Mouse (Mus musculus) hindbrain, embryonic 14.5 days (tissue): Measurements from ENCODE around the gene Safb2. TPM values are rescaled to one million over a fixed set of nuclear protein-coding genes. Genes with fewer than 3 reads are reported as not detected.

Experiments
- ATAC-seq: fragments of 200-750 bp; cut with Nextera tagmentation; 2 replicates; pipeline ENCODE4 v1.8.0; 2017; ENCODE audit warnings: moderate number of reproducible peaks, mild to moderate bottlenecking, moderate TSS enrichment, moderate library complexity; ENCODE audit not compliant: low FRiP score
- DNase-seq: peaks from one replicate; pipeline ENCODE4 v3.0.0-alpha.2; 2015; ENCODE audit warnings: low spot score
- H3K27ac ChIP-seq: fragments of 300-500 bp; sonication (generic); 2 replicates; pipeline ENCODE4 v1.5.1; 2014; ENCODE audit warnings: mild to moderate bottlenecking, moderate library complexity
- H3K27me3 ChIP-seq: fragments of 300-500 bp; sonication (generic); 2 replicates; pipeline ENCODE4 v1.6.1; 2014; ENCODE audit warnings: mild to moderate bottlenecking, low read length, mixed read lengths; ENCODE audit not compliant: control insufficient read depth, insufficient read depth
- H3K36me3 ChIP-seq: fragments of 300-500 bp; sonication (generic); replicated peaks from 2 replicates; pipeline ENCODE4 v1.6.1; 2014; ENCODE audit not compliant: control insufficient read depth, insufficient read depth
- H3K4me1 ChIP-seq: fragments of 300-500 bp; sonication (generic); replicated peaks from 2 replicates; pipeline ENCODE4 v1.6.1; 2014; ENCODE audit warnings: antibody characterized with exemption, low read length, mixed read lengths; ENCODE audit not compliant: control insufficient read depth, insufficient read depth
- H3K4me2 ChIP-seq: fragments of 300-500 bp; sonication (generic); replicated peaks from 2 replicates; pipeline ENCODE4 v1.6.1; 2014; ENCODE audit warnings: mild to moderate bottlenecking, moderate library complexity
- H3K4me3 ChIP-seq: fragments of 300-500 bp; sonication (generic); replicated peaks from 2 replicates; pipeline ENCODE4 v1.5.1; 2014; ENCODE audit warnings: mild to moderate bottlenecking, low read length
- H3K9ac ChIP-seq: fragments of 300-500 bp; sonication (generic); 2 replicates; pipeline ENCODE4 v1.6.1; 2014
- H3K9me3 ChIP-seq: fragments of 300-500 bp; sonication (generic); 2 replicates; pipeline ENCODE4 v1.6.1; 2016; ENCODE audit warnings: low read length; ENCODE audit not compliant: control insufficient read depth
- WGBS: fragments of 180-500 bp; shearing (Covaris S2); extraction: QIAGEN DNeasy Blood & Tissue Kit; methylation state at CpG from one replicate; pipeline ENCODE4 v1.1.7; 2014; 5-methylcytosine and 5-hydroxymethylcytosine counted together
- polyA plus RNA-seq: library from polyadenylated mRNA; unstranded; fragments of >200 nt; fragmentation: Nextera tagmentation; extraction: Ambion mirVana; gene quantifications from 2 replicates; pipeline ENCODE4 v1.2.1, GENCODE M21; 2014

Safb2 gene
- polyA plus RNA-seq, 1 experiment from 2014 or later = 47.5 TPM

DNA sequence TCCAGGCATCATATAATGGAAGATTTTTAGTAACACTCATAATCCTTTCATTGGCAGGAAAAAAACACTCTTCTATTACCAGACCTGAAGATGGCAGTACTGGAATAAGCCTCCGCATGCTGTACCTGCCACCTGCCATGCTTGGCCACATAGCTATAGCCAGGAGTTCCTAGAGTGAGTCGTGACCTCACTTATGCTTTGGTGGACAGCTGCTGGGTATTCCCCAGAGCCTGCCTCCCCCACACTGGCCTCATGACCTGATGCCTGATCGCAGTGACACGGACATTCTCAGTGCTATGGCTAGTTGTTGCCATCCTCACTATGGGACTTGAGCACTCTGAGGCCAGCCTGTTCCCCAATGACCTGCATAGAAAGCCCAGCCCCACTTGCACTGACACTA, 14.1 kb downstream of the Safb2 start:
- H3K9ac ChIP-seq = no peak overlapping the region
- no peak overlapping the region for H3K4me3 ChIP-seq
- no peaks in the 10 kb centered on the region for H3K9me3 ChIP-seq
- 91% methylated on average over 4 of the region's 4 CpGs for WGBS
- no peak overlapping the region for H3K27ac ChIP-seq
- H3K27me3 ChIP-seq = no peaks in the 10 kb centered on the region
- H3K4me1 ChIP-seq = no peaks in the 10 kb centered on the region
- DNase-seq = no peak
- H3K36me3 ChIP-seq = peaks cover 98% of the 10 kb centered on the region
- ATAC-seq = no peak
- no peak overlapping the region for H3K4me2 ChIP-seq

DNA sequence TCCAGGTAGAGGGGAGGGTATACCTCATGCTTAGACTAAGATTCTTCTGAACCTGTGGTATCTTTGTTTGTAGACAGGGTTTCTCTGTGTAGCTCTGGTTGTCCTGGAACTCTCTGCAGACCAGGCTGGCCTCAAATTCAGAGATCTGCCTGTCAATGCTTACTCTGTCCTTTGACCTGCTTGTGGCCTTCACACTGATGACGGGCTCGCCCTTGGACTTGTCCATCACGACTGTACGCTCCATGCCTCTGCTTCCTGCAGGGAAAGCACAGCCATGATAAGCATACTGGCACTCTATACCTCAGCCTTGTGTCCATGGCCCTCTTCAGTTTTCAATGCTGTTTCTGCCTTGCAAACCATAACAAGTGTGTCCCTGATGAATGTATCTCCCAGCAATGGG, 17.0 kb downstream of the Safb2 start:
- Histone ChIP-seq H3K9ac (no peak overlapping the region), H3K4me1 (no peaks in the 10 kb centered on the region), H3K27ac (no peak overlapping the region), H3K36me3 (peaks cover 100% of the 10 kb centered on the region), H3K9me3 (no peaks in the 10 kb centered on the region), H3K27me3 (no peaks in the 10 kb centered on the region), H3K4me2 (no peak overlapping the region), H3K4me3 (no peak overlapping the region)
- ATAC-seq = no peak
- no peak for DNase-seq
- 99% methylated on average over 4 of the region's 4 CpGs for WGBS

- Histone ChIP-seq H3K4me1 (no peaks in the 10 kb centered on the region), H3K4me3 (no peak overlapping the region), H3K4me2 (no peak overlapping the region), H3K36me3 (peaks cover 100% of the 10 kb centered on the region), H3K9me3 (no peaks in the 10 kb centered on the region), H3K27ac (no peak overlapping the region), H3K9ac (no peak overlapping the region), H3K27me3 (no peaks in the 10 kb centered on the region)
- no peak for DNase-seq
- 90% methylated on average over 5 of the region's 5 CpGs for WGBS
- no peak for ATAC-seq
Observed at GRCm38 (mm10) chr17:56566918-56567317, 17.5 kb downstream of the Safb2 start.

- no peaks in the 10 kb centered on the region for H3K9me3 ChIP-seq
- ATAC-seq (no peak), DNase-seq (no peak)
- 97% methylated on average over 29 of the region's 29 CpGs for WGBS
- no peaks in the 10 kb centered on the region for H3K27me3 ChIP-seq
- no peak overlapping the region for H3K4me3 ChIP-seq
- no peaks in the 10 kb centered on the region for H3K4me1 ChIP-seq
- no peak overlapping the region for H3K4me2 ChIP-seq
- no peak overlapping the region for H3K27ac ChIP-seq
- no peak overlapping the region for H3K9ac ChIP-seq
- peaks cover 100% of the 10 kb centered on the region for H3K36me3 ChIP-seq
Observed at GRCm38 (mm10) chr17:56566293-56566692, 18.1 kb downstream of the Safb2 start.

DNA sequence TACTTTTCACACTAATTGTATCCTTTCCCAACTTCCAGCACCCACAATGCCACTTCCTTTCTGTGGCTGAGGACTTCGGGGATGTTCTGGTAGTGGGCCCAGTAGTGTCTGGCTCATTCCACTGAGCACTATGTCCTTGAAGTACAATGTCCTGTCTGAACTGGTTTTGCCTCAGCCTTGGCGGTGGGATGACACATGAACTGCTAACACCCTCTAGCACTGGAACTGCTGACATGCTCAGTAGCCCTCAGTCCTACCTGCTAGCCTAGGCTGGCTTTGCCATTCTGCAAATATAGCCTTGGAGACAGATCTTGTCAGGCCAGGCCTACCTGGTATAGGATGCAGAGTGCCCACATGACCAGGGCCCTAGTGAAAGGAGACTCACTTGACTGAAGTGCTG, 22.5 kb downstream of the Safb2 start:
- peaks cover 63% of the 10 kb centered on the region for H3K36me3 ChIP-seq
- WGBS = 98% methylated on average over 2 of the region's 2 CpGs
- H3K4me2 ChIP-seq = no peak overlapping the region
- no peak overlapping the region for H3K27ac ChIP-seq
- H3K9me3 ChIP-seq = no peaks in the 10 kb centered on the region
- H3K4me1 ChIP-seq = no peaks in the 10 kb centered on the region
- ATAC-seq = no peak
- H3K27me3 ChIP-seq = no peaks in the 10 kb centered on the region
- no peak overlapping the region for H3K4me3 ChIP-seq
- H3K9ac ChIP-seq = no peak overlapping the region
- no peak for DNase-seq

GRCm38 (mm10) chr17:56560131-56560530, 24.3 kb downstream of the Safb2 start:
- WGBS = 77% methylated on average over 1 of the region's 1 CpGs
- DNase-seq (no peak), ATAC-seq (no peak)
- peaks cover 46% of the 10 kb centered on the region for H3K36me3 ChIP-seq
- no peaks in the 10 kb centered on the region for H3K27me3 ChIP-seq
- no peaks in the 10 kb centered on the region for H3K9me3 ChIP-seq
- no peak overlapping the region for H3K4me2 ChIP-seq
- no peak overlapping the region for H3K4me3 ChIP-seq
- no peaks in the 10 kb centered on the region for H3K4me1 ChIP-seq
- H3K9ac ChIP-seq = no peak overlapping the region
- no peak overlapping the region for H3K27ac ChIP-seq

DNA sequence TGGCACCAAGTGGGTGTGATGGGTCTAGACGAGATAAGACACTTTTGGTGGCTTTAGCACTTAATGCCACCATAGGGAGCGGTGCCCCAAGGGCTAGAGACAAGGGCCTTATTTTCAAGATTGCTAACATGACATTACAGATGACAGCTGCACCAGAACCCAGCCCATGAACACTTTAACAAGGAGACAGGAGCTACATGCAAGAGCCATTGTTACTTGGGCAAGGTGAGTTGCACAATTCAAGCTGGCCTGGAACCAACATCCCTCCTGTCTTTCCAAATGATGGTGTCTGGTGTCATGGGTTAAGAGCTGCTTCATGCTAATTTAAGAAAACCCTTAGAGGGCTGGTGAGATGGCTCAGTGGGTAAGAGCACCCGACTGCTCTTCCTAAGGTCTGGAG, 25.0 kb downstream of the Safb2 start:
- DNase-seq (no peak), ATAC-seq (no peak)
- no peaks in the 10 kb centered on the region for H3K27me3 ChIP-seq
- WGBS = 82% methylated on average over 3 of the region's 3 CpGs
- peaks cover 38% of the 10 kb centered on the region for H3K36me3 ChIP-seq
- H3K4me2 ChIP-seq = no peak overlapping the region
- H3K4me3 ChIP-seq = no peak overlapping the region
- no peaks in the 10 kb centered on the region for H3K9me3 ChIP-seq
- H3K4me1 ChIP-seq = no peaks in the 10 kb centered on the region
- H3K27ac ChIP-seq = no peak overlapping the region
- no peak overlapping the region for H3K9ac ChIP-seq

DNA sequence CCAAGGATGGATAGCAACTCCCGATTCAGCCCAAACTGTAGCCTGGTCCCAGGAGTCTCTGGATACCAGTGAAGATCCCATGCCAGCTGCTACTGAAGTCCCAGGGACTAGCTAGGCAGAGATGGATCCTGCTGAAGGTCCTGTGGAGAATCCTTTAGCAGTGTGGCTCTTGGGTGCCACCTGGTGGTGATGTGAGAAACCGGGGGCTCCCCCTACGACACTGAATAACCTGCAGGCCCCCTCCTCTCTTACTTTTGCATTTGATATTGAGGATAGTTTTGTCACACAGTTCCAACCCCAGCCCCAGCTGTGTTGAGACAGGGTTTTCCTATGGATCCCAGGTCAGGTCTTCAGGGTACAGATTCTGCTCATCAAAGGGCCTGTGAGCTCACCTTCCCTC, 25.9 kb downstream of the Safb2 start:
- Histone ChIP-seq H3K9ac (no peak overlapping the region), H3K27me3 (no peaks in the 10 kb centered on the region), H3K4me1 (no peaks in the 10 kb centered on the region), H3K27ac (no peak overlapping the region), H3K9me3 (no peaks in the 10 kb centered on the region), H3K4me2 (no peak overlapping the region), H3K36me3 (peaks cover 29% of the 10 kb centered on the region), H3K4me3 (no peak overlapping the region)
- 20% methylated on average over 3 of the region's 3 CpGs for WGBS
- DNase-seq = peak; percentile 81
- ATAC-seq = peak; percentile 79

DNA sequence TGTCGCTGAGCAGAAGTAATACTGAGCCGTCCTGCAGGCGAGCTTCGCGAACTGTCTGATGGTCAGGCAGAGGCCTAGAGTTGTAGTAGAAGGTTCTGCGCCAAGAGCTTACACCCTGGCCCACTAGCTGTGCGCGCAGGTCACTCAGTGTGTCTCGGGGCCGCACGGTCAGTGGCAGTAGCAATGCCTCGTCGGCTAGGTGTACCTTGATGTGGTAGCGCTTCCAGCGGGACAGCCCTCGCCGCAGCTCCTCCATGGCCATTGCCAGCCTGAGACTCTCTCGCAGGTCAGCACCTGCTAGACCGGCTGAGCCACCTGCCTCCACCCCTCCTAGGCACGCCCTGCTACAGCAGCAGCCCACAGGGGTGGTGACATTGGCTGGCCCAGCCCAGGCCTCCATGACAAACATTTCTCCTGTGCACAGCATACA, 30.2 kb downstream of the Safb2 start, which contains the start of gene Gm20219:
Gm20219 (minus strand) TSS at position 266 of the 430 bp plus-strand sequence.
- DNase-seq (no peak), ATAC-seq (no peak)
- no peak within 1 kb of the TSS for H3K27ac ChIP-seq
- no peaks in the 10 kb centered on the region for H3K27me3 ChIP-seq
- H3K9ac ChIP-seq = no peak within 1 kb of the TSS
- 81% methylated on average over 20 of the region's 20 CpGs for WGBS
- H3K4me3 ChIP-seq = no peak within 1 kb of the TSS
- peaks cover 21% of the 10 kb centered on the region for H3K4me1 ChIP-seq
- H3K4me2 ChIP-seq = no peak within 1 kb of the TSS
- no peaks in the 10 kb centered on the region for H3K9me3 ChIP-seq
- no peaks in the 10 kb centered on the region for H3K36me3 ChIP-seq

GRCm38 (mm10) chr17:56552781-56553363, 31.5 kb downstream of the Safb2 start:
- peak; percentile 78 for DNase-seq
- no peak overlapping the region for H3K4me2 ChIP-seq
- H3K9ac ChIP-seq = no peak overlapping the region
- H3K4me1 ChIP-seq = peaks cover 24% of the 10 kb centered on the region
- no peak overlapping the region for H3K4me3 ChIP-seq
- peak; percentile 16; the same call in 1 of the 2 replicates for ATAC-seq
- WGBS = 44% methylated on average over 5 of the region's 5 CpGs
- no peaks in the 10 kb centered on the region for H3K27me3 ChIP-seq
- H3K9me3 ChIP-seq = no peaks in the 10 kb centered on the region
- H3K36me3 ChIP-seq = no peaks in the 10 kb centered on the region
- peak overlapping the region; percentile 89 for H3K27ac ChIP-seq
